Mouse (Mus musculus) midbrain, embryonic 16.5 days (tissue): ENCODE results near the gene Gm21972. TPM values are rescaled to one million over a fixed set of nuclear protein-coding genes. Genes with fewer than 3 reads are reported as not detected.

ENCODE experiments used
- ATAC-seq: fragments of 200-750 bp; cut with Nextera tagmentation; 2 replicates; pipeline ENCODE4 v1.8.0; 2017; ENCODE audit warnings: moderate TSS enrichment
- H3K27ac ChIP-seq: fragments of 300-500 bp; sonication (generic); 2 replicates; pipeline ENCODE4 v1.5.1; 2014; ENCODE audit warnings: mild to moderate bottlenecking, low read length, mixed read lengths
- H3K27me3 ChIP-seq: fragments of 300-500 bp; sonication (generic); 2 replicates; pipeline ENCODE4 v1.6.1; 2014; ENCODE audit warnings: low read depth, low read length, mixed read lengths; ENCODE audit not compliant: control insufficient read depth, insufficient read depth
- H3K36me3 ChIP-seq: fragments of 300-500 bp; sonication (generic); 2 replicates; pipeline ENCODE4 v1.6.1; 2014; ENCODE audit warnings: mild to moderate bottlenecking, low read length, moderate library complexity, mixed read lengths; ENCODE audit not compliant: control insufficient read depth, insufficient read depth
- H3K4me1 ChIP-seq: fragments of 300-500 bp; sonication (generic); 2 replicates; pipeline ENCODE4 v1.6.1; 2014; ENCODE audit warnings: mild to moderate bottlenecking, low read length, mixed read lengths; ENCODE audit not compliant: control insufficient read depth, insufficient read depth
- H3K4me2 ChIP-seq: fragments of 300-500 bp; sonication (generic); 2 replicates; pipeline ENCODE4 v1.6.1; 2014; ENCODE audit warnings: mild to moderate bottlenecking, low read length, mixed read lengths
- H3K4me3 ChIP-seq: fragments of 300-500 bp; sonication (generic); 2 replicates; pipeline ENCODE4 v1.5.1; 2014; ENCODE audit warnings: low read depth, mild to moderate bottlenecking, low read length, moderate library complexity, mixed read lengths
- H3K9ac ChIP-seq: fragments of 300-500 bp; sonication (generic); 2 replicates; pipeline ENCODE4 v1.6.1; 2014; ENCODE audit warnings: low read depth, low read length, mixed read lengths
- H3K9me3 ChIP-seq: fragments of 300-500 bp; sonication (generic); replicated peaks from 2 replicates; pipeline ENCODE4 v1.6.1; 2014; ENCODE audit warnings: mild to moderate bottlenecking, low read length, mixed read lengths; ENCODE audit not compliant: control insufficient read depth, poor library complexity, severe bottlenecking
- WGBS: fragments of 180-500 bp; shearing (Covaris S2); extraction: QIAGEN DNeasy Blood & Tissue Kit; methylation state at CpG from one replicate; pipeline ENCODE4 v1.1.7; 2014; 5-methylcytosine and 5-hydroxymethylcytosine counted together
- polyA plus RNA-seq: library from polyadenylated mRNA; unstranded; fragments of >200 nt; fragmentation: Nextera tagmentation; extraction: Ambion mirVana; gene quantifications from 2 replicates; pipeline ENCODE4 v1.2.1, GENCODE M21; 2015

Gm21972 gene
- polyA plus RNA-seq, 1 experiment from 2014 or later: 0.79 TPM

GRCm38 (mm10) chr1:86182004-86182709, 48.7 kb downstream of the Gm21972 start:
- Histone ChIP-seq H3K27ac (no peak overlapping the region), H3K4me2 (no peak overlapping the region), H3K9ac (no peak overlapping the region), H3K4me1 (no peaks in the 10 kb centered on the region), H3K4me3 (no peak overlapping the region), H3K27me3 (no peaks in the 10 kb centered on the region), H3K36me3 (no peaks in the 10 kb centered on the region), H3K9me3 (no peaks in the 10 kb centered on the region)
- no peak for ATAC-seq
- 89% methylated on average over 5 of the region's 5 CpGs for WGBS

GRCm38 (mm10) chr1:86183577-86184263, 50.3 kb downstream of the Gm21972 start:
- H3K9ac ChIP-seq: no peak overlapping the region
- no peak for ATAC-seq
- H3K27ac ChIP-seq: no peak overlapping the region
- H3K4me1 ChIP-seq: no peaks in the 10 kb centered on the region
- WGBS: 89% methylated on average over 4 of the region's 4 CpGs
- H3K27me3 ChIP-seq: no peaks in the 10 kb centered on the region
- H3K9me3 ChIP-seq: no peaks in the 10 kb centered on the region
- peaks cover 2% of the 10 kb centered on the region; the same call in 1 of the 2 replicates for H3K36me3 ChIP-seq
- H3K4me3 ChIP-seq: no peak overlapping the region
- H3K4me2 ChIP-seq: no peak overlapping the region

- Histone ChIP-seq H3K9ac (no peak overlapping the region), H3K36me3 (peaks cover 12% of the 10 kb centered on the region; the same call in 1 of the 2 replicates), H3K4me2 (no peak overlapping the region), H3K27me3 (no peaks in the 10 kb centered on the region), H3K9me3 (no peaks in the 10 kb centered on the region), H3K27ac (no peak overlapping the region), H3K4me3 (no peak overlapping the region), H3K4me1 (no peaks in the 10 kb centered on the region)
- no peak for ATAC-seq
- 91% methylated on average over 7 of the region's 7 CpGs for WGBS
Measured at GRCm38 (mm10) chr1:86186762-86187161, 53.3 kb downstream of the Gm21972 start.

GRCm38 (mm10) chr1:86187856-86188255, 54.4 kb downstream of the Gm21972 start:
- Histone ChIP-seq H3K4me2 (no peak overlapping the region), H3K9me3 (no peaks in the 10 kb centered on the region), H3K27me3 (no peaks in the 10 kb centered on the region), H3K9ac (no peak overlapping the region), H3K4me3 (no peak overlapping the region), H3K27ac (no peak overlapping the region), H3K4me1 (no peaks in the 10 kb centered on the region), H3K36me3 (peaks cover 12% of the 10 kb centered on the region; the same call in 1 of the 2 replicates)
- ATAC-seq: no peak
- WGBS: 65% methylated on average over 2 of the region's 2 CpGs

GRCm38 (mm10) chr1:86188271-86188670, 54.8 kb downstream of the Gm21972 start:
- ATAC-seq: no peak
- H3K27ac ChIP-seq: no peak overlapping the region
- H3K9ac ChIP-seq: no peak overlapping the region
- peaks cover 12% of the 10 kb centered on the region; the same call in 1 of the 2 replicates for H3K36me3 ChIP-seq
- H3K27me3 ChIP-seq: no peaks in the 10 kb centered on the region
- H3K4me3 ChIP-seq: no peak overlapping the region
- 85% methylated on average over 2 of the region's 2 CpGs for WGBS
- H3K4me1 ChIP-seq: no peaks in the 10 kb centered on the region
- H3K9me3 ChIP-seq: no peaks in the 10 kb centered on the region
- no peak overlapping the region for H3K4me2 ChIP-seq

GRCm38 (mm10) chr1:86189034-86189702, 55.7 kb downstream of the Gm21972 start:
- Histone ChIP-seq H3K9ac (no peak overlapping the region), H3K36me3 (peaks cover 15% of the 10 kb centered on the region; the same call in 1 of the 2 replicates), H3K4me1 (no peaks in the 10 kb centered on the region), H3K9me3 (no peaks in the 10 kb centered on the region), H3K4me3 (no peak overlapping the region), H3K27ac (no peak overlapping the region), H3K4me2 (no peak overlapping the region), H3K27me3 (no peaks in the 10 kb centered on the region)
- no peak for ATAC-seq
- 83% methylated on average over 6 of the region's 6 CpGs for WGBS

- ATAC-seq: no peak
- H3K9ac ChIP-seq: no peak overlapping the region
- no peak overlapping the region for H3K4me2 ChIP-seq
- H3K4me3 ChIP-seq: no peak overlapping the region
- H3K27me3 ChIP-seq: no peaks in the 10 kb centered on the region
- no peak overlapping the region for H3K27ac ChIP-seq
- H3K9me3 ChIP-seq: no peaks in the 10 kb centered on the region
- H3K36me3 ChIP-seq: peaks cover 19% of the 10 kb centered on the region; the same call in 1 of the 2 replicates
- H3K4me1 ChIP-seq: no peaks in the 10 kb centered on the region
- 89% methylated on average over 6 of the region's 6 CpGs for WGBS
Measured at GRCm38 (mm10) chr1:86190843-86191242, 57.4 kb downstream of the Gm21972 start.

- Histone ChIP-seq H3K4me3 (no peak overlapping the region), H3K9ac (no peak overlapping the region), H3K27ac (no peak overlapping the region), H3K27me3 (no peaks in the 10 kb centered on the region), H3K9me3 (no peaks in the 10 kb centered on the region), H3K4me1 (no peaks in the 10 kb centered on the region), H3K36me3 (peaks cover 30% of the 10 kb centered on the region), H3K4me2 (no peak overlapping the region)
- ATAC-seq: no peak
- 77% methylated on average over 7 of the region's 7 CpGs for WGBS
Measured at GRCm38 (mm10) chr1:86194044-86194443, 60.6 kb downstream of the Gm21972 start.

GRCm38 (mm10) chr1:86198276-86198675, 64.8 kb downstream of the Gm21972 start:
- Histone ChIP-seq H3K4me1 (no peaks in the 10 kb centered on the region), H3K27me3 (no peaks in the 10 kb centered on the region), H3K36me3 (peaks cover 59% of the 10 kb centered on the region), H3K4me2 (no peak overlapping the region), H3K9ac (no peak overlapping the region), H3K27ac (no peak overlapping the region), H3K4me3 (no peak overlapping the region), H3K9me3 (no peaks in the 10 kb centered on the region)
- WGBS: 74% methylated on average over 6 of the region's 6 CpGs
- ATAC-seq: no peak
